Mouse (Mus musculus) midbrain, postnatal 0 days (tissue): ENCODE measurements around the gene Cd72. TPM values are rescaled to one million over a fixed set of nuclear protein-coding genes. Genes with fewer than 3 reads are reported as not detected.

Experiments used
- ATAC-seq: fragments of 200-750 bp; cut with Nextera tagmentation; 2 replicates; pipeline ENCODE4 v1.8.0; 2017; ENCODE audit warnings: moderate number of reproducible peaks, mild to moderate bottlenecking, moderate TSS enrichment, moderate library complexity; ENCODE audit not compliant: low FRiP score
- DNase-seq: peaks from one replicate; pipeline ENCODE4 v3.0.0-alpha.2; 2015; ENCODE audit warnings: low spot score
- H3K27ac ChIP-seq: fragments of 300-500 bp; sonication (generic); 2 replicates; pipeline ENCODE4 v1.5.1; 2014; ENCODE audit warnings: low read depth, mild to moderate bottlenecking, low read length, mixed read lengths
- H3K27me3 ChIP-seq: fragments of 300-500 bp; sonication (generic); 2 replicates; pipeline ENCODE4 v1.6.1; 2014; ENCODE audit warnings: low read length, control low read depth, mixed read lengths; ENCODE audit not compliant: insufficient read depth
- H3K36me3 ChIP-seq: fragments of 300-500 bp; sonication (generic); 2 replicates; pipeline ENCODE4 v1.6.1; 2014; ENCODE audit warnings: low read length, control low read depth, mixed read lengths; ENCODE audit not compliant: insufficient read depth
- H3K4me1 ChIP-seq: fragments of 300-500 bp; sonication (generic); 2 replicates; pipeline ENCODE4 v1.6.1; 2014; ENCODE audit warnings: mild to moderate bottlenecking, control low read depth, antibody characterized with exemption, low read length, mixed read lengths; ENCODE audit not compliant: insufficient read depth
- H3K4me2 ChIP-seq: fragments of 300-500 bp; sonication (generic); 2 replicates; pipeline ENCODE4 v1.6.1; 2014; ENCODE audit warnings: low read depth, mild to moderate bottlenecking, low read length, mixed read lengths; ENCODE audit not compliant: poor library complexity, severe bottlenecking
- H3K4me3 ChIP-seq: fragments of 300-500 bp; sonication (generic); 2 replicates; pipeline ENCODE4 v1.5.1; 2014; ENCODE audit warnings: low read depth, mild to moderate bottlenecking, low read length, moderate library complexity
- H3K9ac ChIP-seq: fragments of 300-500 bp; sonication (generic); replicated peaks from 2 replicates; pipeline ENCODE4 v1.6.1; 2014; ENCODE audit warnings: mild to moderate bottlenecking, low read length, moderate library complexity, mixed read lengths; ENCODE audit not compliant: poor library complexity, severe bottlenecking
- H3K9me3 ChIP-seq: fragments of 300-500 bp; sonication (generic); 2 replicates; pipeline ENCODE4 v1.6.1; 2016; ENCODE audit warnings: low read length, control low read depth
- CTCF ChIP-seq: IDR thresholded peaks from 2 replicates; pipeline ENCODE4 v1.5.1; 2016; ENCODE audit warnings: antibody characterized with exemption, mild to moderate bottlenecking
- WGBS: fragments of 180-500 bp; shearing (Covaris S2); extraction: QIAGEN DNeasy Blood & Tissue Kit; methylation state at CpG from one replicate; pipeline ENCODE4 v1.1.7; 2014; 5-methylcytosine and 5-hydroxymethylcytosine counted together
- polyA plus RNA-seq: library from polyadenylated mRNA; unstranded; fragments of >200 nt; fragmentation: Nextera tagmentation; extraction: Ambion mirVana; gene quantifications from 2 replicates; pipeline ENCODE4 v1.2.1, GENCODE M21; 2015
- total RNA-seq: library from RNA; depleted of rRNA; stranded (reverse); fragments of >200 nt; gene quantifications from 2 replicates; pipeline ENCODE4 v1.2.3, GENCODE M21; 2014

The Cd72 gene
- total and polyA plus RNA-seq, 2 experiments from 2014 or later, result 5.2 TPM; not detected in 1

DNA sequence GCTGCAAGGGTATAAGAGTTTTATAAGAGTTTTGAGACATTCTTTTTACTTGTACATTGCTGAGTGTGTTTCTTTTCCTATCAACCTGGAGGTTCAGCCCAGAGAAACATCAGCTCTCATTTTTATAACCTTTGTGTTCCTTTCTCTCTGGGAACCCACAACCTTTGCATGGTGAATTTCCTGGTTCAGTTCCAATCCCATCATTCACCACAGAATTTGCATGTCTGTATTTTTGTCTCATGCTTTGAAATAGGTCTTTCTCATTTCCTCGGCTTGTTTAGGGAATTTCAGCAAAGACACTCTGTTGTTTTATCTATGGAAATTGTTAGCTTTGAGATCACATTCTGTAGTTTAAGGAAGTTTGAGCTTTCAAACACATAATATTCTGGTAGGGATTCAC, 19.2 kb upstream of the Cd72 start:
- Histone ChIP-seq H3K4me1 (no peaks in the 10 kb centered on the region), H3K27me3 (no peaks in the 10 kb centered on the region), H3K36me3 (no peaks in the 10 kb centered on the region), H3K9me3 (no peaks in the 10 kb centered on the region), H3K9ac (no peak overlapping the region), H3K4me3 (no peak overlapping the region), H3K27ac (no peak overlapping the region), H3K4me2 (no peak overlapping the region)
- no peak for TF ChIP-seq CTCF
- no peak for DNase-seq
- ATAC-seq, result no peak
- 79% methylated on average over 1 of the region's 1 CpGs for WGBS

DNA sequence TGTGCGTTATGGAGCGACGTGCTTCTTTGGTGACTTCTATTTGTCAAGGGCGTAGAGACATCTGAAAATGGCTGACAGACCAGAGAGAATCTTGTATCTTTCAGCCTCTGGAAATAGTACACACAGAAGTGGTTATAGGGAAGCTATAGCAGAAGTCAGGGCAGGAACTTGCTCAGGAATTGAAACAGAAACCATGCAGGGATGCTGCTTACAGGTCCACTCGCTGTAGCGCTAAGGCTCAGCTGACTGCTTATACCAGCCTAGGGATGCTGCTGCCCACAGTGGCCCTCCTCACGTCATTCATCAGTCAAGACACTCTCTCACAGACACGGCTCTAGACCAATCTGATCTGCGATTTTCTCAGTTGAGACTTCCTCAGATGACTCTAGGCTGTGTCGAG, 15.9 kb upstream of the Cd72 start:
- no peak for TF ChIP-seq CTCF
- Histone ChIP-seq H3K27ac (no peak overlapping the region), H3K4me1 (no peaks in the 10 kb centered on the region), H3K27me3 (no peaks in the 10 kb centered on the region), H3K4me2 (no peak overlapping the region), H3K4me3 (no peak overlapping the region), H3K9ac (no peak overlapping the region), H3K36me3 (no peaks in the 10 kb centered on the region), H3K9me3 (no peaks in the 10 kb centered on the region)
- no peak for DNase-seq
- WGBS, result 95% methylated on average over 10 of the region's 10 CpGs
- ATAC-seq, result no peak

DNA sequence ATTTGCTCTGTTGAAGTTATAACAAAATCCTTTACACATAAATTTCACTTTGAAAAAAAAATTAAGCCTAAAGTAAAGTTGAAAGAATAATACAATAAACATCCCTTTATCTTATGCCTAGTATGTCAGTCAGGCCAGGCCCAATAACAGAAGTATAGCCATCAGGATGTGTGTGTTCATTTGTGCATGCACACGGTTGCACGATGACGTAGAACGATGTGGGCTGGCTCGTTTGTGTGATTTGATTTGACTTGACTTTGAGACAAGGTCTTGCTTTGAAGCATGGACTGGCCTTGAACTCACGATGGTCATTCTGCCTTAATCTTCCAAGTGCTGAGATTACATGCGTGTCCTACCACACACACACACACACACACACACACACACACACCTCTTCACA, 12.4 kb upstream of the Cd72 start:
- Histone ChIP-seq H3K36me3 (no peaks in the 10 kb centered on the region), H3K9ac (no peak overlapping the region), H3K27me3 (no peaks in the 10 kb centered on the region), H3K4me2 (no peak overlapping the region), H3K4me1 (no peaks in the 10 kb centered on the region), H3K9me3 (no peaks in the 10 kb centered on the region), H3K4me3 (no peak overlapping the region), H3K27ac (no peak overlapping the region)
- no peak for DNase-seq
- whole genome bisulfite sequencing, result 86% methylated on average over 7 of the region's 7 CpGs
- TF ChIP-seq CTCF, result no peak
- ATAC-seq, result no peak

DNA sequence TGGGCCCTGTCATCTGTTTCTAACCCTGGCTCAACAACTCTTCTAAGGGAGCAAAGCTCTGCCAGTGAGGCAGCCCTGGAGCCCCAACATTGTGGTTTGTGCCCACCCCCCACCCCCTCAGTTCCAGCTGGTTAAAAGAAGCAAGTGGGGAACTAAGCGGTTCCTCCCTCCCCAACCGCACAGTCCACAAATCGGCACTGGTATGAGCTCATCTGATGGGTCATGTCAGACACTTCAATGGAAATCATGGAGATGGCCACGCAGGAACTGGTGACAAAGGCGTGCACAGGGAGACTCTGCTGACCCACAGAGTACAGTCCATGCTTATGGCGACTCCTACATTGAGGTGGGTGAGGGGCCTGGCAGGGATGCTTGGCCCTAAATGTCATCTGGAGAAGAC, 11.5 kb upstream of the Cd72 start:
- H3K9me3 ChIP-seq, result no peaks in the 10 kb centered on the region
- no peak overlapping the region for H3K9ac ChIP-seq
- H3K27ac ChIP-seq, result no peak overlapping the region
- no peaks in the 10 kb centered on the region for H3K36me3 ChIP-seq
- no peaks in the 10 kb centered on the region for H3K4me1 ChIP-seq
- ATAC-seq (no peak), DNase-seq (no peak)
- 88% methylated on average over 6 of the region's 6 CpGs for WGBS
- no peaks in the 10 kb centered on the region for H3K27me3 ChIP-seq
- H3K4me3 ChIP-seq, result no peak overlapping the region
- H3K4me2 ChIP-seq, result no peak overlapping the region
- TF ChIP-seq CTCF, result no peak

DNA sequence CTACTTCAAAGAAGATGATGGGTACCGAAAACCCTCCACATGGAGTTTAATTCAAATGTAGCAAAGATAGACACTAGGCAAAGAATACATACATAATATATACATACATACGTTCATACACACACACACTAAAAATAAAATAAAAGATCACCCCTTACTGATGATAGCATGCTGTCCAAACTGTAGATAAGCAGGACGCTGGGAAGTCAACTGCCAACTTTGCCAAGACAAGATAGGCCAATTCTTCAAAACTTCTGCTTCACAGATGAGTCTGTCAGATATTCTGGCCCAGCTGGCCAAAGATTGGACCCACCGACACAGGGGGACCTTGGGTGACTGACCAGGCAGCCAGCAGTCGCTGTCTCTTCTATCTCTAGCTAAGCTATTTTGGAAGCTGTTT, 8.7 kb upstream of the Cd72 start:
- WGBS, result 93% methylated on average over 5 of the region's 5 CpGs
- H3K4me3 ChIP-seq, result no peak overlapping the region
- no peak for ATAC-seq

DNA sequence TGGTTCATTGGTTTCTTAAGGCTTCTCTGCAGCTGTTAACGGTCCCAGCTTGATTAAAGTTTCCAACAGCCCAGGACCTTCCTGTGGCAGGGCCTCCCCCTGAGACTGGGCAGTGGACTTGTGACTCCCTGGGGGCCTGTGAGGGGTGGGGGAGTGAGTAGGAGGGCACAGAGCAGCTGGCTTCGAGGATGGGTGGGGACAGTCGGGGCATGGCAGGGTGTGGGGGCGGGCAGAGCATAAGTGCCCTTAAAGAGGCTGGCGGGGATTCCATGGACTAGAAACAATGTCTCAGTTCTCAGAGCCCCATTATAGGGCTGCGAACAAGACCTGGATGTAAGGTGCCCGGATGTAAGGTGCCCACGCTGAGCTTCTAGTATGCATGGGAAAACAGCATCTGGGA, 2.7 kb upstream of the Cd72 start:
- Histone ChIP-seq H3K9me3 (no peaks in the 10 kb centered on the region), H3K9ac (no peak overlapping the region), H3K27me3 (peaks cover 7% of the 10 kb centered on the region; the same call in 1 of the 2 replicates), H3K4me3 (no peak overlapping the region), H3K4me2 (no peak overlapping the region), H3K36me3 (no peaks in the 10 kb centered on the region), H3K4me1 (no peaks in the 10 kb centered on the region), H3K27ac (no peak overlapping the region)
- no peak for TF ChIP-seq CTCF
- ATAC-seq (no peak), DNase-seq (no peak)
- 20% methylated on average over 8 of the region's 8 CpGs for WGBS

More for the DNA sequence above, 8.7 kb upstream of the Cd72 start:
- no peak overlapping the region for H3K27ac ChIP-seq
- no peaks in the 10 kb centered on the region for H3K9me3 ChIP-seq
- no peak for DNase-seq
- no peaks in the 10 kb centered on the region for H3K4me1 ChIP-seq
- H3K27me3 ChIP-seq, result no peaks in the 10 kb centered on the region
- no peaks in the 10 kb centered on the region for H3K36me3 ChIP-seq
- H3K9ac ChIP-seq, result no peak overlapping the region
- TF ChIP-seq CTCF, result no peak
- H3K4me2 ChIP-seq, result no peak overlapping the region
